Mouse (Mus musculus) ZHBTc4 (cell line): ENCODE measurements around the gene Gm21961.
A peak's percentile ranks its signal among the peaks of the same experiment; 100 is the strongest.
"Not testable (repeated sequence)": the region's sequence is repeated elsewhere in the genome, so short reads cannot be mapped to it uniquely, and the experiment has no call there.

Experiments used
- DNase-seq: peaks from one replicate; pipeline ENCODE4 v3.0.0-alpha.2; 2011; ENCODE audit warnings: low read depth, low spot score

Gene Gm21961

DNA sequence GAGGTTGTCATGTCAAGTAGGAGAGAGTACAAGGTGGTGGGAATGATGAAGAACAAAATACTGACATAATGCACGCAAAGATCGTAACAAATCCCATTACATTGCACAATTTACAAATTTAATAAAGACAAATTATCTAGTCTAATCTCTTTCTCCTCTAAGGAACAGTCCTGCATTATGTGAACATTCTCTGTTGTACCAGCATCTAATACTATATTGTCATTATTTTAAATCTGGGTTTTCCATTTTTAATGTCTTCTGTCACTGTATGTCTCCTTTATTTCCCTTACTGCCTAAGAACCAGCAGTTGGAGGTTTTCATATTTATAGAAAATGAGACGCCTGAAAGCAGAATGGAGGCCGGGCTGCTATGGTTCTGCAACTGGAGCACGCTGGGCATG is at the start of gene Gm21961:
TSS of gene Gm21961 (minus strand) at position 101 of the 400 bp plus-strand sequence.
- DNase-seq, result no peak

DNA sequence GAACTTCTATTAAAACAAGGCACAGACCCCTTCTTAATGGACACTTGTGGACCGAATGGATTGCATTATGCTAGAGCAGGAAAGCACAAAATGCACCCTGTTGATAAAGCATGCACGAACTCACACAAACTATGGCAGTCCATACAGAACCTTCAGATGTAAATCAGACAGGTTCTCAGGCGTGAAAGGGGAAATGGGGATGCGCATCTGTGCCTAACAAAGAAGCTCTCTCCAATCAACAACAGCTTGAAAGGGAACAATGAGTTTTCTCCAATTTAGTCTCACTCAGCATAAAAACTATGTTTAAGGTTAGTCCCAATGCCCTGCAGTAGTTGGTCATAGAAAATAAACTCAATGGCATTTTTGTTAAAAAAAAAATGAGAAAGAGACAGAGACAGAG is 27.3 kb upstream of the Gm21961 start:
- peak; percentile 33 for DNase-seq

DNA sequence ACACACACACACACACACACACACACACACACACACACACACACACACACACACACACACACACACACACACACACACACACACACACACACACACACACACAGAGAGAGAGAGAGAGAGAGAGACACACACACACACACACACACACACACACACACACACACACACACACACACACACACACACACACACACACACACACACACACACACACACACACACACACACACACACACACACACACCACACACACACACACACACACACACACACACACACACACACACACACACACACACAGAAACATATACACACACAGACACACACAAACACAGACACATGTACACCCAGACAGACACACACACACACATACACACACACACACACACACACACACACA is 24.5 kb upstream of the Gm21961 start:
- not testable (repeated sequence) for DNase-seq

DNA sequence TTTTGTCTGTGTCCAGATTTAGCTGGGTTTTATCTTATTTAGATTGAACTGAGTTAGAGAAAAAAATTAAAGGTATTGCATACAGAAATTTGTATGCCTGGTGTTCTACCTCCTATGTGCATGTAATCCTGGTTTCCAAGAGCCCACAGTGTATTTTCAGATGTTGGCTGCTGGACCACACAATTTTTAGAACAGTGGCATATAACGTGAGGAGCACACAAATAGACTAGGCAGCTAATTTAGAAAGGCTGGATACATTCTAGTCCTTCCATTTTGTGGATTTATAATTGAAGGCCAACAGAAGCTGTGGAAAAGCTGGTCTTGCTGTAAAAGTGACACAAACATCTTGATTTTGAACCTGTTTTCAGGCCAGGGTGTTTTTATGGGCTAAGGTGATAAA is 3.3 kb upstream of the Gm21961 start:
- DNase-seq, result no peak

DNA sequence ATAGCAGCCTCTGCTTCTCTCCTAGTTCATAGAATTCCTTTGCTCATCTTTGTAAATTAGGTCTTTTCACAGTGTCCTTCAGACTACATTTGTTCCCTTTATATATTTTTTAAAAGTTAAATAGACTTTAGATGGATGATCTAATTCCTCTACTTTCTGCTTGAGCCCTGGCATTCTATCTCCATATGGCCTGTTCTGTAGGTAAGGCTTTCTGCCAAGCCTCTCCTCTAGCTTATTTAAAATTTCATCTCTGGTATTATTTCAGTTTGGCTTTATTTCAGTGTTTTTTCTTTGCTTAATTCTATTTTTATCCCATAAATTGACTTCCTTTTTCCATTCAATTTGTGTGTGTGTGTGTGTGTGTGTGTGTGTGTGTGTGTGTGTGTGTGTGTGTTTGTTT is 8.5 kb downstream of the Gm21961 start:
- no peak for DNase-seq

DNA sequence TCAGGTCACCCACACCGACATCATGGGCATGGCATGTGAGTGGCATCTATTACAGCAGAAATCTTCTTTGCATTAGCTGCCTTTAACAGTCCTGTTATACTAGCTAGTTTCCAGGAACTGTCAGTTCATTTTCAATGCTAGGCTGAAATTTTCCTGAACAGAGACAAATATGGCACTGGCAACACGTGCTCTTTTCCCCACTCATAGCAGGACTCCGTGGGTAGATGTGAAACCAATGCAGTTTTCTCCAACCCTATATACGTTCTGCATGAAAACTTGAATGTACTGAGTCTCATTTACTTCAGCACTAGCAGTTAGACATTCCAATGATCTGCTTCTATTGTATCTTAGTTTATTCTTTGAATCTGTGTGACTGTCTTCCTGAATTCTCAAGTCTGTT is 20.2 kb downstream of the Gm21961 start:
- DNase-seq, result no peak

DNA sequence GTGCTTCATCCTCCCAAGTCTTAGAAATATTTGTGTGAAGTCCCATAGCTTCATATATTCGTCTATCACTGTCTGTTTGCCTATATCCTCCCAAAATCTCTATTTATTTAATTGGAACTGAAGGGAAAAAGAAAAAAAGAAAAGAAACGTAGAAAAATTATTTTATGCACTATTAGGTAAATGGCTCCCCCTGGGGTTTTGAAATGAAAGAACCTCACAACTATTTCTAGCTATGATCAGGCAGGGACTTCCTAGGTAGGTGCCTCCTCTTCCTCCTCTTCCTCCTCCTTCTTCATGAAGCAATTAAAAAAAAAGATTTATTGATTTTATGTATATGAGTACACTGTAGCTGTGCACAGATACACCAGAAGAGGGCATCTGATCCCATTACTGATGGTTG is 34.7 kb downstream of the Gm21961 start:
- no peak for DNase-seq

DNA sequence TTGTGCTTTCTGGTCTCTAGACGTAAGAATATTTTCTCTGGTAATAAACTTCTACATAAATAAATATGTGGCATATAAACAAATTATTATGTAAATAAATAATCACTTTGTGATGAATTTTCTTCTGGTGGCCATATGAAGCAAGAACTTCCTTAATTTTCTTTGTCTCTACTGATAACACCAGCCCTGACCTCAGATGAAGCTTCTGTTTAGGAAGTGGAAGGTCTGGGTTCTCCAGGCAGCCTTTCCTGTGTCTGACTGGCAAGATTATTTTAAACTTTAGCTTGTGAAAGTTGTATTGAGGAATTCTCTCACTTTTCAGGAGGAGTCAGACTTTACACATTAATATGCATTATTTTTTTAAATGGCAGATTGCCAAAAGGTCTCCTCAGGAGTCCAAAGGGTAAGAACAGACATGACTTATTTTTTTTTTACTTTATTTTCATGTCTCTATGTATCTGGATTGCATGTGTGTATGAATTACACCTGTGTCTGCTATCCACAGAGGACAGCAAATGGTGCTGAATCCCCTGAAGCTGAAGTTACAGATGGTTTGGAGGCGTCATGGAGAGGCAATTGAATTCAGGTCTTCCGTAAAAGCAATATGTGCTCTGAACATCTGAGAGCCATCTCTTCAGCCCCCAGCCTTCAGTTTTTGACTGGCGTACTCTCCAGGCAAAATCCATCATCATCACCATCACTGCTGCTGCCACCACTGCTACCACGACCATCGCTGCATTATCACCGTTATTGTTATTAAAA is 38.5 kb downstream of the Gm21961 start:
- no peak for DNase-seq
